Mouse (Mus musculus) CH12.LX (cell line): ENCODE data around the gene Snx21. TPM values are rescaled to one million over a fixed set of nuclear protein-coding genes. Genes with fewer than 3 reads are reported as not detected.

Source experiments
- DNase-seq: peaks from one replicate; pipeline ENCODE4 v3.0.0-alpha.2; 2013; ENCODE audit errors: extremely low read depth
- H3K27ac ChIP-seq: 2 replicates; pipeline ENCODE4 v1.5.1; 2012; ENCODE audit warnings: low read depth, mild to moderate bottlenecking, control low read depth, moderate library complexity; ENCODE audit not compliant: insufficient read depth
- H3K27me3 ChIP-seq: replicated peaks from 2 replicates; pipeline ENCODE3; 2012; ENCODE audit warnings: inconsistent platforms
- H3K36me3 ChIP-seq, 2 experiments: replicated peaks in 1 of 2; 2 replicates each; pipeline versions ENCODE3 to v1.6.1; 2012; ENCODE audit warnings: inconsistent platforms in 1 of 2, low read length in 1 of 2, mild to moderate bottlenecking in 1 of 2, mixed read lengths in 1 of 2, moderate library complexity in 1 of 2; ENCODE audit not compliant: control insufficient read depth in 1 of 2, insufficient read depth in 1 of 2
- H3K4me1 ChIP-seq, 2 experiments: 2 replicates each; pipeline ENCODE4 v1.6.1; 2012; ENCODE audit warnings: inconsistent platforms in 1 of 2, moderate library complexity in 1 of 2; ENCODE audit not compliant: insufficient read depth in 2 of 2, control insufficient read depth in 1 of 2
- H3K4me2 ChIP-seq: 2 replicates; pipeline ENCODE4 v1.6.1; 2012; ENCODE audit warnings: low read depth, mild to moderate bottlenecking, control low read depth; ENCODE audit not compliant: poor library complexity, insufficient read depth, severe bottlenecking
- H3K4me3 ChIP-seq, 3 experiments: fragments of 150-350 bp in 1 of 3; sonication (generic) in 1 of 3; replicated peaks in 1 of 3; 2 replicates each; pipeline versions ENCODE3 to v1.5.1; 2011 to 2012; ENCODE audit warnings: low read depth in 2 of 3, low read length in 2 of 3, mild to moderate bottlenecking in 2 of 3, moderate library complexity in 2 of 3, control low read depth in 1 of 3, improper control_type of control experiment in 1 of 3, inconsistent platforms in 1 of 3, mixed read lengths in 1 of 3; ENCODE audit not compliant: poor library complexity in 1 of 3
- H3K79me2 ChIP-seq: replicated peaks from 2 replicates; pipeline ENCODE4 v1.6.1; 2012; ENCODE audit warnings: mild to moderate bottlenecking, moderate library complexity; ENCODE audit not compliant: control insufficient read depth, poor library complexity, insufficient read depth, severe bottlenecking; ENCODE audit errors: extremely low read depth
- H3K9ac ChIP-seq: 2 replicates; pipeline ENCODE4 v1.6.1; 2012; ENCODE audit warnings: low read depth, mild to moderate bottlenecking, control low read depth, moderate library complexity; ENCODE audit not compliant: insufficient read depth
- H3K9me3 ChIP-seq: replicated peaks from 2 replicates; pipeline ENCODE3; 2012; ENCODE audit warnings: low read length, inconsistent platforms, mixed read lengths
- BHLHE40 ChIP-seq: IDR thresholded peaks from 2 replicates; pipeline ENCODE4 v1.6.1; 2011; ENCODE audit warnings: mild to moderate bottlenecking, low read depth, low read length, improper control_type of control experiment
- CHD2 ChIP-seq: IDR thresholded peaks from 2 replicates; pipeline ENCODE4 v1.6.1; 2011; ENCODE audit warnings: low read length, improper control_type of control experiment
- CTCF ChIP-seq, 2 experiments: IDR thresholded peaks in 1 of 2; conservative IDR thresholded peaks in 1 of 2; 2 replicates each; pipeline ENCODE4 v1.5.1; 2011 to 2012; ENCODE audit warnings: low read depth in 2 of 2, low read length in 2 of 2, improper control_type of control experiment in 1 of 2, inconsistent platforms in 1 of 2, mild to moderate bottlenecking in 1 of 2, moderate library complexity in 1 of 2
- ELF1 ChIP-seq: IDR thresholded peaks from 2 replicates; pipeline ENCODE4 v1.6.1; 2014; ENCODE audit warnings: low read depth, mild to moderate bottlenecking, inconsistent platforms, low read length, improper control_type of control experiment
- GABPA ChIP-seq: IDR thresholded peaks from 2 replicates; pipeline ENCODE4 v1.6.1; 2012; ENCODE audit warnings: low read depth, low read length, improper control_type of control experiment, inconsistent platforms; ENCODE audit not compliant: insufficient replicate concordance
- JUND ChIP-seq: conservative IDR thresholded peaks from 2 replicates; pipeline ENCODE4 v1.6.1; 2011; ENCODE audit warnings: low read depth, low read length, improper control_type of control experiment
- KAT2A ChIP-seq: IDR thresholded peaks from 2 replicates; pipeline ENCODE4 v1.6.1; 2012; ENCODE audit warnings: low read length, improper control_type of control experiment, inconsistent platforms; ENCODE audit not compliant: insufficient replicate concordance
- MAX ChIP-seq: IDR thresholded peaks from 2 replicates; pipeline ENCODE4 v1.6.1; 2011; ENCODE audit warnings: low read length, improper control_type of control experiment
- MAZ ChIP-seq: IDR thresholded peaks from 2 replicates; pipeline ENCODE4 v1.6.1; 2012; ENCODE audit warnings: low read depth, mild to moderate bottlenecking, inconsistent platforms, low read length, improper control_type of control experiment, moderate library complexity
- NELFE ChIP-seq: IDR thresholded peaks from 2 replicates; pipeline ENCODE4 v1.6.1; 2011; ENCODE audit warnings: low read depth, low read length, improper control_type of control experiment
- NRF1 ChIP-seq: IDR thresholded peaks from 2 replicates; pipeline ENCODE4 v1.6.1; 2014; ENCODE audit warnings: low read depth, mild to moderate bottlenecking, inconsistent platforms, low read length, improper control_type of control experiment, moderate library complexity
- PAX5 ChIP-seq: IDR thresholded peaks from 2 replicates; pipeline ENCODE4 v1.6.1; 2012; ENCODE audit warnings: low read length, inconsistent platforms, mixed read lengths
- POLR2A ChIP-seq: IDR thresholded peaks from 2 replicates; pipeline ENCODE4 v1.6.1; 2011; ENCODE audit warnings: low read depth, mild to moderate bottlenecking, improper control_type of control experiment, low read length
- RCOR1 ChIP-seq: conservative IDR thresholded peaks from 2 replicates; pipeline ENCODE4 v1.6.1; 2012; ENCODE audit warnings: low read depth, mild to moderate bottlenecking, inconsistent platforms, low read length, improper control_type of control experiment
- SIN3A ChIP-seq: IDR thresholded peaks from 2 replicates; pipeline ENCODE4 v1.6.1; 2012; ENCODE audit warnings: low read length, improper control_type of control experiment, inconsistent platforms
- SMC3 ChIP-seq: IDR thresholded peaks from 2 replicates; pipeline ENCODE4 v1.6.1; 2011; ENCODE audit warnings: low read depth, low read length, improper control_type of control experiment
- TCF12 ChIP-seq: IDR thresholded peaks from 2 replicates; pipeline ENCODE4 v1.6.1; 2014; ENCODE audit warnings: low read depth, mild to moderate bottlenecking, inconsistent platforms, low read length, improper control_type of control experiment
- USF2 ChIP-seq: conservative IDR thresholded peaks from 2 replicates; pipeline ENCODE4 v1.6.1; 2011; ENCODE audit warnings: low read depth, low read length, improper control_type of control experiment
- ZC3H11A ChIP-seq: IDR thresholded peaks from 2 replicates; pipeline ENCODE4 v1.6.1; 2012; ENCODE audit warnings: low read depth, mild to moderate bottlenecking, inconsistent platforms, low read length, improper control_type of control experiment
- ZMIZ1 ChIP-seq: IDR thresholded peaks from 2 replicates; pipeline ENCODE4 v1.6.1; 2012; ENCODE audit warnings: low read depth, mild to moderate bottlenecking, inconsistent platforms, low read length, improper control_type of control experiment
- dilution Hi-C: fragments of 300-500 bp; cut with MboI; formaldehyde crosslinking; loops from 2 replicates; pipeline ENCODE4 v1.14.3; 2020; ENCODE audit warnings: low sequenced_read_pairs; ENCODE audit not compliant: extremely low pct_unique_long_range_greater_than_20kb, extremely low pct_ligation_motif_present
- in situ Hi-C: fragments of 300-500 bp; cut with MboI; formaldehyde crosslinking; loops from 3 replicates; pipeline ENCODE4 v1.14.3; 2019; ENCODE audit warnings: low sequenced_read_pairs, low pct_ligation_motif_present, low pct_unique_long_range_greater_than_20kb, mixed read lengths
- polyA plus RNA-seq: library from polyadenylated mRNA; unstranded; fragments of >175 nt; gene quantifications from 2 replicates; pipeline ENCODE4 v1.2.1, GENCODE M21; 2012; ENCODE audit warnings: low read depth; ENCODE audit not compliant: insufficient read length
- total RNA-seq, 2 experiments: library from RNA; depleted of rRNA; stranded (reverse); fragments of 300-350 nt in 1 of 2; fragments of >200 nt in 1 of 2; gene quantifications; 2 replicates each; pipeline ENCODE4 v1.2.3; 2012 to 2014

Snx21 gene
- total and polyA plus RNA-seq, 3 experiments: 0.71 to 3.3 (median 1.5) TPM

- no peaks in the 10 kb centered on the region for H3K9me3 ChIP-seq
- peak overlapping the region; percentile 96 for H3K4me2 ChIP-seq
- H3K79me2 ChIP-seq: peaks cover 9% of the 10 kb centered on the region
- no peak overlapping the region for H3K27ac ChIP-seq
- dilution Hi-C loops (no loop called here), in situ Hi-C loops (loop anchor here (25.0 kb wide), 1 partner anchor 334 kb away; the partner anchor contains the start of genes Matn4 and Rbpjl)
- peak overlapping the region; percentile 91 for H3K9ac ChIP-seq
- H3K27me3 ChIP-seq: peaks cover 38% of the 10 kb centered on the region
- H3K4me1 ChIP-seq: peaks cover 6 to 19% of the 10 kb centered on the region in 2 experiments; a peak in 3 of 4 replicates
- peak; percentile 3 for DNase-seq
- peak overlapping the region; percentile 66 to 96 (median 96) for H3K4me3 ChIP-seq
- TF ChIP-seq POLR2A (no peak), JUND (no peak), GABPA (no peak), PAX5 (no peak), RCOR1 (no peak), USF2 (no peak), CHD2 (no peak), MAX (no peak)
- peaks cover 18 to 41% of the 10 kb centered on the region in 2 experiments for H3K36me3 ChIP-seq
Observed at GRCm38 (mm10) chr2:164746693-164747092, 38.9 kb upstream of the Snx21 start.

DNA sequence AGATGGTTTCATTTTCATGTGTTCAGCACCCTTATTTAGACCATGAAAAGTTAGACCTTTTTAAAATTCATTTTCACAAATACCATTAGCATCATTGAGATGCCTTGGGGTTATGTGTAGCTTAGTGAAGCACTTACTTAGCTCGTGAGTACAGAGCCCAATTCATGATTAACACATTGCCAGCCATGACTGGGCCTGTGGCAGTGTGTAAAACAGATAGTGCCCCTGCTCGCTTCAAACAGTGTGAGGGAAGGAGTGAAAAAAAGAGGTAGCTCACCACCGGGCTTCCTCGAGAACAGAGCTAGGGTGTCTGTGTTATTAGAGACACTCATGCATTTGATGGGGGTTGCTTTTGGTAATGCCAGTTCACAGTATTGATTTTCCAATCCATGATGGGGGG lies 37.4 kb upstream of the Snx21 start:
- no peak overlapping the region for H3K4me2 ChIP-seq
- TF ChIP-seq NELFE (no peak), BHLHE40 (no peak), CTCF (conservative IDR thresholded peaks at IDR 0.05 in 1 of 2, IDR thresholded peaks at IDR 0.05 in 1 of 2; ENCODE audit: low read depth in 2 of 2, low read length in 2 of 2) (no peak), NRF1 (no peak), TCF12 (no peak), SMC3 (no peak), KAT2A (no peak), ZMIZ1 (no peak), SIN3A (no peak), USF2 (no peak), MAZ (no peak), ZC3H11A (no peak), ELF1 (no peak)
- H3K9me3 ChIP-seq: no peaks in the 10 kb centered on the region
- H3K9ac ChIP-seq: no peak overlapping the region
- no peak overlapping the region for H3K4me3 ChIP-seq
- H3K27ac ChIP-seq: no peak overlapping the region
- dilution Hi-C loops: no loop called here
- peaks cover 24% of the 10 kb centered on the region for H3K27me3 ChIP-seq
- in situ Hi-C loops: loop anchor here (25.0 kb wide), 1 partner anchor 336 kb away; the partner anchor contains the start of genes Matn4 and Rbpjl
- peaks cover 27 to 56% of the 10 kb centered on the region in 2 experiments for H3K36me3 ChIP-seq
- H3K4me1 ChIP-seq: peaks cover 6 to 19% of the 10 kb centered on the region in 2 experiments; a peak in 3 of 4 replicates
- H3K79me2 ChIP-seq: peaks cover 9% of the 10 kb centered on the region
- no peak for DNase-seq
